Mouse (Mus musculus) kidney, postnatal 0 days (tissue): ENCODE data around the gene Olfr573-ps1. TPM values are rescaled to one million over a fixed set of nuclear protein-coding genes. Genes with fewer than 3 reads are reported as not detected.

ENCODE experiments used
- ATAC-seq: fragments of 200-750 bp; cut with Nextera tagmentation; replicated peaks from 2 replicates; pipeline ENCODE4 v1.8.0; 2017; ENCODE audit warnings: low read depth, moderate number of reproducible peaks, moderate TSS enrichment, moderate library complexity; ENCODE audit not compliant: low FRiP score
- DNase-seq: peaks from one replicate; pipeline ENCODE4 v3.0.0-alpha.2; 2016; ENCODE audit warnings: low spot score
- H3K27ac ChIP-seq: fragments of 300-500 bp; sonication (generic); 2 replicates; pipeline ENCODE4 v1.5.1; 2014; ENCODE audit warnings: mild to moderate bottlenecking
- H3K27me3 ChIP-seq: fragments of 300-500 bp; sonication (generic); 2 replicates; pipeline ENCODE4 v1.6.1; 2014; ENCODE audit warnings: low read length, mixed read lengths; ENCODE audit not compliant: insufficient read depth
- H3K36me3 ChIP-seq: fragments of 300-500 bp; sonication (generic); 2 replicates; pipeline ENCODE4 v1.6.1; 2014; ENCODE audit warnings: low read length, mixed read lengths; ENCODE audit not compliant: insufficient read depth
- H3K4me1 ChIP-seq: fragments of 300-500 bp; sonication (generic); replicated peaks from 2 replicates; pipeline ENCODE4 v1.6.1; 2014; ENCODE audit warnings: antibody characterized with exemption, low read length, mixed read lengths; ENCODE audit not compliant: insufficient read depth
- H3K4me2 ChIP-seq: fragments of 300-500 bp; sonication (generic); 2 replicates; pipeline ENCODE4 v1.6.1; 2014; ENCODE audit warnings: mild to moderate bottlenecking, low read length, moderate library complexity, mixed read lengths
- H3K4me3 ChIP-seq: fragments of 300-500 bp; sonication (generic); replicated peaks from 2 replicates; pipeline ENCODE4 v1.5.1; 2014; ENCODE audit warnings: low read depth, low read length
- H3K9ac ChIP-seq: fragments of 300-500 bp; sonication (generic); 2 replicates; pipeline ENCODE4 v1.6.1; 2014; ENCODE audit warnings: low read depth, low read length
- H3K9me3 ChIP-seq: fragments of 300-500 bp; sonication (generic); replicated peaks from 2 replicates; pipeline ENCODE4 v1.6.1; 2016; ENCODE audit warnings: low read length, inconsistent platforms, mixed read lengths
- CTCF ChIP-seq: IDR thresholded peaks from 2 replicates; pipeline ENCODE4 v1.5.1; 2016; ENCODE audit warnings: antibody characterized with exemption, low read depth, mild to moderate bottlenecking, moderate library complexity
- WGBS: fragments of 180-500 bp; shearing (Covaris S2); extraction: QIAGEN DNeasy Blood & Tissue Kit; methylation state at CpG from one replicate; pipeline ENCODE4 v1.1.7; 2014; 5-methylcytosine and 5-hydroxymethylcytosine counted together
- polyA plus RNA-seq: library from polyadenylated mRNA; unstranded; fragments of >200 nt; fragmentation: Nextera tagmentation; extraction: Ambion mirVana; gene quantifications from 2 replicates; pipeline ENCODE4 v1.2.1, GENCODE M21; 2015

Olfr573-ps1 gene
- not detected in 2 replicates for polyA plus RNA-seq

DNA sequence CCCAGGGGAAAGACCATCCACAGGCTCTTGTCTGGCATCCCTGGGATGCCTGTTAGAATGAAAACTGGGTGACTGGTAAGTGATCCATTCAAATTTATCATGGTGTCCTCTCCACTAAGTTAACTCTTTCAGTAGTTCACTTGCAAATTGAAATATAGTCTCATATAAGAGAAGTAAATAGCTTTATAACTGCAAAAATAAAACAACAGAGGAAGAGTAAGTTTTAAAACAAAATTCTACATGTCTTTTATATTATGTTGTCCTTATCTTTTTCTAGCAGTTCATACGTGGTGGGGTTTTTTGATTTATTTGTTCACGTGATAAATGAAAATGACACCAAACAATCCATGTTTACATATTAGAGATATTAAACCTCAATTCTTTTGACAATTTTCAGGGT is at the start of gene Olfr573-ps1:
Olfr573-ps1 (minus strand) TSS at position 101 of the 400 bp plus-strand sequence.
- Histone ChIP-seq H3K9me3 (no peaks in the 10 kb centered on the region), H3K9ac (no peak within 1 kb of the TSS), H3K36me3 (no peaks in the 10 kb centered on the region), H3K27ac (no peak within 1 kb of the TSS), H3K4me2 (no peak within 1 kb of the TSS), H3K4me3 (no peak within 1 kb of the TSS), H3K27me3 (no peaks in the 10 kb centered on the region), H3K4me1 (no peaks in the 10 kb centered on the region)
- no peak for DNase-seq
- no peak for TF ChIP-seq CTCF
- ATAC-seq = no peak
- 84% methylated on average over 2 of the region's 2 CpGs for WGBS

DNA sequence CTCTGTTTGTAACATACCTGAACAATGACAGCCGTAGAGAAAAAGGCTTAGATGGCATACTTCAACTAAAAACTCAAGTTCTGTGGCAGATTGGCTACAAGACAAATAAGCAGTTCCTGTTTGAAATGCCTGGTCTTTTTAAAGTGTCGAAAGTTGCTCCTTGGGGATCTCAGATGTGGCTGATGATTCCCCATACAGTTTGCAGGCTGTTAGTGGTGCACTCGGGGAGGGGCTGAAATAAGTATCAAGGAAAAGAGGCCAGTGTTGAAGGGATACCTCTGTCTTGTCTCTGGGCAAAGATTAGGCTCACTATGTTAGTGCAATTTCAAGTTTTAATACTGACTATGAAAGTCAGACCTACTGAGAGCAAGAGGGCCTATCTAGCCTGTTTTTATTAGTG is 46.8 kb upstream of the Olfr573-ps1 start, which contains the start of gene Olfr578:
Olfr578 (minus strand) TSS at position 101 of the 400 bp plus-strand sequence.
- Histone ChIP-seq H3K36me3 (no peaks in the 10 kb centered on the region), H3K9me3 (no peaks in the 10 kb centered on the region), H3K27ac (no peak within 1 kb of the TSS), H3K9ac (no peak within 1 kb of the TSS), H3K4me3 (no peak within 1 kb of the TSS), H3K27me3 (no peaks in the 10 kb centered on the region), H3K4me2 (no peak within 1 kb of the TSS), H3K4me1 (no peaks in the 10 kb centered on the region)
- no peak for TF ChIP-seq CTCF
- ATAC-seq = no peak
- WGBS = 61% methylated on average over 3 of the region's 3 CpGs
- DNase-seq = no peak

DNA sequence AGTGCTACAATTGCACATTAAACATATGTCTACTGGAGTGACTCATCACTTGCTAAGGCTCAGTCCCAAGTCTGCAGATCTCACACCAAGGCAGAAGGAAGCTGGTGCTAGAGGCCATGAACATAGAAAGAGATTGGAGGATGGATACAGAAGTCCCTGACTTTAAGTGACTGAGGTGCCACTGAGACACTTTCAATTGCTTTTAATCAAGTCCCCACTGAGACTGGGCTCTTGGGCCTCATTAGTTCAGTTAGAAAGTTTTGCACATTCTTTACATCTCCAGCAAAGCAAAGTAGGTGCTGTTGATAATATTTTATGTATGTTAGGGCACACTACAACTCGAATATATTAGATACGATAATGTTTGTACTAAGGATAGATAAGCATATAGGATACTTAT is 33.5 kb upstream of the Olfr573-ps1 start, which contains the start of gene Olfr577:
Olfr577 (minus strand) TSS at position 101 of the 400 bp plus-strand sequence.
- Histone ChIP-seq H3K9ac (no peak within 1 kb of the TSS), H3K27ac (no peak within 1 kb of the TSS), H3K4me1 (no peaks in the 10 kb centered on the region), H3K36me3 (no peaks in the 10 kb centered on the region), H3K4me3 (no peak within 1 kb of the TSS), H3K9me3 (no peaks in the 10 kb centered on the region), H3K4me2 (no peak within 1 kb of the TSS), H3K27me3 (no peaks in the 10 kb centered on the region)
- DNase-seq (no peak), ATAC-seq (no peak)
- TF ChIP-seq CTCF = no peak
- WGBS = 84% methylated on average over 2 of the region's 2 CpGs

DNA sequence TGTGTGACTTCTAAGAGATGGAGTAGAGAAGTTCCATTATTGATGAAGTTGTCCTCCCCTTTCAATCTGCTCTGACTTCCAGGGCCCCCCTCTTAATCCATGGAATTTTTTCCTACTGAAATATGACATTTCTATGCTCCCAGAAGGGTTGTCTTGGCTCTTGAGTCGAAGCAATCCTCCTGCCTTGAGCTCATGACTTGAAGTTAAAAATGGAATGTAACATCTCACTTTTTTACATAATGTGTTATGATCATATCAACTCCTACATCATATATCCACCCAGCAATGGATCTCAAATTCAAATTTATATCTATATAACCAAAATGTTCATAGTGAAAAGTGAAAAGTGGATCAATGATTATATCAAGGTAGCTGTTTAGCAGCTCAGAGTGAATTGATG is 32.0 kb upstream of the Olfr573-ps1 start:
- Histone ChIP-seq H3K9me3 (no peaks in the 10 kb centered on the region), H3K4me1 (no peaks in the 10 kb centered on the region), H3K27ac (no peak overlapping the region), H3K4me3 (no peak overlapping the region), H3K27me3 (no peaks in the 10 kb centered on the region), H3K36me3 (no peaks in the 10 kb centered on the region), H3K4me2 (no peak overlapping the region), H3K9ac (no peak overlapping the region)
- ATAC-seq (no peak), DNase-seq (no peak)
- no peak for TF ChIP-seq CTCF
- WGBS = 38% methylated on average over 1 of the region's 1 CpGs

DNA sequence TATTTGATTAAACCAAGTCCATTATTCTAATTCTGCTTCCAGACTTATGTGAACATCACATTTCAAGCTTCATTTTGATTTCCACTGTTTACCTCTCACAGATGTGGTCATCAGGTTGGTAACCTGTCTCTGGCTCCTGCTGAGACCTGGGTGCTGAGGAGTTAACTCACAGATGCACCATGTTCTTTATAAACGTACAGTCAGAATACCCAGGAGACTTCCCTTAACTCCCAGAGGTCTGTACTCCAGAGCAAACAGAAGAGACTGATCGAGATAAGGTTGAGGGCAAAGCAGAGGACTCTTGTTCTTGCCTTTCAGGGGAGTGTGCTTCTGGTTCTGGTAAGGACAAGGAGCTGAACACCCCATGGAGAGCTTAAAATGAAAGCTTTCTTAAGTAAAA is 20.0 kb upstream of the Olfr573-ps1 start, which contains the start of gene Olfr576:
Olfr576 (plus strand) TSS at position 301 of the 400 bp plus-strand sequence.
- Histone ChIP-seq H3K4me1 (no peaks in the 10 kb centered on the region), H3K4me3 (no peak within 1 kb of the TSS), H3K27me3 (no peaks in the 10 kb centered on the region), H3K9me3 (no peaks in the 10 kb centered on the region), H3K27ac (no peak within 1 kb of the TSS), H3K4me2 (no peak within 1 kb of the TSS), H3K36me3 (no peaks in the 10 kb centered on the region), H3K9ac (no peak within 1 kb of the TSS)
- 30% methylated on average over 2 of the region's 2 CpGs for WGBS
- DNase-seq = no peak
- no peak for ATAC-seq
- no peak for TF ChIP-seq CTCF

DNA sequence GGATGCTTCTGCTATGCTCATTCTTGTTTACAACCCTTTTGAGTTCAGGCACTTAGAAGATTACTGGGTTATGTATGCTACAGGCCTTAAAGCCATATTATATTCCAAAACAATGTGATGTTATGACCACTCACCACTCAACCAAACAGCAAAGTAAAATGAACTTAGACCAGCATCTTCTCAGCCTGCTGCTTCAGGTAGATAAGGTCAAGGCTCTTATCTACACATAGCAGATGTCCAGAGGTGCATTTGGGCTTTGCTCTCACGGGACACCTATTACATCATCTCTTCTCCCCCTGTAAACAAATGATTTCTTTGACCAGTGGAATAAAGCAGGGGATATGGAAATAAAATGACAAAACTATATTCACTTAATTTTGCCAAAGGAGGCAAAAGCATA is 16.2 kb upstream of the Olfr573-ps1 start, which contains the start of gene Olfr575:
Olfr575 (minus strand) TSS at position 183 of the 400 bp plus-strand sequence.
- no peak for ATAC-seq
- WGBS = 67% methylated on average over 1 of the region's 1 CpGs
- Histone ChIP-seq H3K4me2 (no peak within 1 kb of the TSS), H3K4me1 (no peaks in the 10 kb centered on the region), H3K9ac (no peak within 1 kb of the TSS), H3K4me3 (no peak within 1 kb of the TSS), H3K36me3 (no peaks in the 10 kb centered on the region), H3K9me3 (no peaks in the 10 kb centered on the region), H3K27ac (no peak within 1 kb of the TSS), H3K27me3 (no peaks in the 10 kb centered on the region)
- DNase-seq = no peak
- no peak for TF ChIP-seq CTCF

DNA sequence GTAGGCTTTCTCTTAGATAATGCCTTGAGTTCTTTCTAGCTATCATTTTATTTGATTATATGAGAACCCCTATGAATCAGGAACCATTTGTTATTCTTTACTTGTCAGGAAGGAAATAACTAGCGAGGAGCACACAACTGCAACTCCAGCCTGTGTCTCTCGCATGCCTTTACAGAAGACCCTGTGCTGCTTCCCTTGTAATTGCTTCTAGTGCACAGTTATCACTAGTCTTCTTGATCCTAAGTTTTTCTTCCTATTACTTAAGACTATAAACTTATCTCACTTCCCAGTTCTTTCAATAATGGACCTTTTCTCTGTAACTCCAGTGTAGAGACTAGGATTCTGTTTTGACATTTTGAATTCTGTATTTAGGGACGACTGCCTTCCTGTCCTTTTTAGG is 15.8 kb upstream of the Olfr573-ps1 start:
- Histone ChIP-seq H3K36me3 (no peaks in the 10 kb centered on the region), H3K4me3 (no peak overlapping the region), H3K27me3 (no peaks in the 10 kb centered on the region), H3K9me3 (no peaks in the 10 kb centered on the region), H3K4me2 (no peak overlapping the region), H3K27ac (no peak overlapping the region), H3K4me1 (no peaks in the 10 kb centered on the region), H3K9ac (no peak overlapping the region)
- TF ChIP-seq CTCF = no peak
- DNase-seq (no peak), ATAC-seq (no peak)
- 67% methylated on average over 3 of the region's 3 CpGs for WGBS
